Mouse (Mus musculus): ENCODE measurements around the gene Trub1.

The Trub1 gene

GRCm38 (mm10) chr19:57498110-57498743 is 45.5 kb downstream of the Trub1 start:
- no peak for DNase-seq (ENCODE audit: low read depth)

- DNase-seq (ENCODE audit: low read depth): no peak
Observed at GRCm38 (mm10) chr19:57498884-57499410, 46.2 kb downstream of the Trub1 start.

GRCm38 (mm10) chr19:57500254-57500653 is 47.5 kb downstream of the Trub1 start:
- no peak for DNase-seq (ENCODE audit: low read depth)

- no peak for DNase-seq (ENCODE audit: low read depth)
Observed at GRCm38 (mm10) chr19:57503144-57503543, 50.4 kb downstream of the Trub1 start.

GRCm38 (mm10) chr19:57505048-57505932 is 52.6 kb downstream of the Trub1 start:
- no peak for DNase-seq (ENCODE audit: low read depth)

GRCm38 (mm10) chr19:57506591-57506990 is 53.9 kb downstream of the Trub1 start:
- no peak for DNase-seq (ENCODE audit: low read depth)

- no peak for DNase-seq (ENCODE audit: low read depth)
Observed at GRCm38 (mm10) chr19:57508261-57508788, 55.6 kb downstream of the Trub1 start.

GRCm38 (mm10) chr19:57509758-57510319 is 57.1 kb downstream of the Trub1 start:
- DNase-seq (ENCODE audit: low read depth): no peak

GRCm38 (mm10) chr19:57510836-57511235 is 58.1 kb downstream of the Trub1 start:
- DNase-seq (ENCODE audit: low read depth): no peak

GRCm38 (mm10) chr19:57513123-57513522 is 60.4 kb downstream of the Trub1 start:
- no peak for DNase-seq (ENCODE audit: low read depth)

- DNase-seq (ENCODE audit: low read depth): no peak
Observed at GRCm38 (mm10) chr19:57521721-57522120, 69.0 kb downstream of the Trub1 start.

GRCm38 (mm10) chr19:57523363-57523762 is 70.7 kb downstream of the Trub1 start:
- no peak for DNase-seq (ENCODE audit: low read depth)

- DNase-seq (ENCODE audit: low read depth): no peak
Observed at GRCm38 (mm10) chr19:57525693-57526092, 73.0 kb downstream of the Trub1 start.

- no peak for DNase-seq (ENCODE audit: low read depth)
Observed at GRCm38 (mm10) chr19:57530212-57530611, 77.5 kb downstream of the Trub1 start.

GRCm38 (mm10) chr19:57534262-57534661 is 81.5 kb downstream of the Trub1 start:
- no peak for DNase-seq (ENCODE audit: low read depth)

- DNase-seq (ENCODE audit: low read depth): no peak
Observed at GRCm38 (mm10) chr19:57536512-57536911, 83.8 kb downstream of the Trub1 start.

GRCm38 (mm10) chr19:57537510-57538182 is 84.9 kb downstream of the Trub1 start:
- DNase-seq (ENCODE audit: low read depth): no peak

GRCm38 (mm10) chr19:57540118-57540517 is 87.4 kb downstream of the Trub1 start:
- DNase-seq (ENCODE audit: low read depth): no peak

Data from induced T-regulatory cell, adult 2 months (primary cell).